Mouse (Mus musculus) Muller cell, postnatal 12 days (primary cell): ENCODE measurements around the gene Nfkbib.
A peak's percentile ranks its signal among the peaks of the same experiment; 100 is the strongest.

Source experiments
- DNase-seq: peaks from one replicate; pipeline ENCODE4 v3.0.0-alpha.2; 2015; ENCODE audit errors: inconsistent ontology term

The Nfkbib gene

GRCm38 (mm10) chr7:28717726-28718125 is 49.6 kb downstream of the Nfkbib start:
- no peak for DNase-seq

GRCm38 (mm10) chr7:28716590-28717281 is 50.6 kb downstream of the Nfkbib start, which contains the start of gene Fbxo17:
Fbxo17 (plus strand) TSS chr7:28716804.
- peak; percentile 93 for DNase-seq

- DNase-seq: no peak
These were observed 51.7 kb downstream of the Nfkbib start for GRCm38 (mm10) chr7:28715598-28715997.

- DNase-seq: no peak
These were observed 52.6 kb downstream of the Nfkbib start for GRCm38 (mm10) chr7:28714667-28715066.

GRCm38 (mm10) chr7:28710962-28711361 is 56.4 kb downstream of the Nfkbib start:
- no peak for DNase-seq

GRCm38 (mm10) chr7:28709454-28709853 is 57.9 kb downstream of the Nfkbib start:
- DNase-seq: no peak
